Mouse (Mus musculus): ENCODE data around the gene Csnk2a1. TPM values are rescaled to one million over a fixed set of nuclear protein-coding genes. Genes with fewer than 3 reads are reported as not detected.

Csnk2a1 gene
- polyA plus RNA-seq, 1 experiment, result 47.5 TPM

GRCm38 (mm10) chr2:152321558-152321957 lies 94.9 kb downstream of the Csnk2a1 start:
- Histone ChIP-seq H3ac (ENCODE audit: control insufficient read depth, insufficient read length) (no peak overlapping the region), H3K4me2 (ENCODE audit: low read depth) (no peak overlapping the region)

GRCm38 (mm10) chr2:152322198-152322597 lies 95.6 kb downstream of the Csnk2a1 start:
- Histone ChIP-seq H3K27me3 (ENCODE audit: control insufficient read depth, insufficient read depth, insufficient read length) (no peaks in the 10 kb centered on the region), H3K4me2 (ENCODE audit: low read depth) (no peak overlapping the region), H3K36me3 (ENCODE audit: control insufficient read depth, insufficient read depth) (peaks cover 9% of the 10 kb centered on the region), H3K79me2 (ENCODE audit: control insufficient read depth, insufficient read depth) (no peaks in the 10 kb centered on the region), H3K4me3 (no peak overlapping the region), H3ac (ENCODE audit: control insufficient read depth, insufficient read length) (no peak overlapping the region)
- no peak for TF ChIP-seq MYOD1 (IDR thresholded peaks at IDR 0.05; ENCODE audit: control insufficient read depth in 1 of 3, insufficient read length in 2 of 3, low read depth in 2 of 3)
- no peak for TF ChIP-seq SRF (IDR thresholded peaks at IDR 0.05; ENCODE audit: control insufficient read depth, insufficient read length, low read depth)
- no peak for TF ChIP-seq USF1 (IDR thresholded peaks at IDR 0.05; ENCODE audit: low read depth)
- TF ChIP-seq TCF3 (IDR thresholded peaks at IDR 0.05; ENCODE audit: insufficient read length, low read depth), result no peak
- TF ChIP-seq MAX (IDR thresholded peaks at IDR 0.05; ENCODE audit: low read depth), result no peak
- TF ChIP-seq POLR2A (IDR thresholded peaks at IDR 0.05; ENCODE audit: insufficient read length, low read depth), result no peak

More at GRCm38 (mm10) chr2:152321558-152321957, 94.9 kb downstream of the Csnk2a1 start:
- TF ChIP-seq POLR2AphosphoS2 (IDR thresholded peaks at IDR 0.05; ENCODE audit: insufficient read length, low read depth) (no peak), CEBPB (IDR thresholded peaks at IDR 0.05; ENCODE audit: insufficient read depth, poor library complexity, severe bottlenecking) (no peak), USF1 (IDR thresholded peaks at IDR 0.05; ENCODE audit: low read depth) (no peak), TCF12 (IDR thresholded peaks at IDR 0.05; ENCODE audit: insufficient read depth, poor library complexity, severe bottlenecking) (peak; percentile 8), MYOD1 (IDR thresholded peaks at IDR 0.05; ENCODE audit: control insufficient read depth in 1 of 3, insufficient read length in 2 of 3, low read depth in 2 of 3) (peak in 2 of 3 experiments; percentile 84 to 94), E2F4 (IDR thresholded peaks at IDR 0.05; ENCODE audit: insufficient read depth) (no peak), TCF3 (IDR thresholded peaks at IDR 0.05; ENCODE audit: insufficient read length, low read depth) (peak; percentile 62), MYOG (IDR thresholded peaks at IDR 0.05; ENCODE audit: control insufficient read depth in 1 of 3, insufficient read depth in 1 of 3, insufficient read length in 2 of 3, low read depth in 2 of 3) (peak; percentile 53 to 95 (median 92)), POLR2A (IDR thresholded peaks at IDR 0.05; ENCODE audit: insufficient read length, low read depth) (no peak), MAX (IDR thresholded peaks at IDR 0.05; ENCODE audit: low read depth) (no peak)
- Histone ChIP-seq H3K27me3 (ENCODE audit: control insufficient read depth, insufficient read depth, insufficient read length) (no peaks in the 10 kb centered on the region), H3K79me2 (ENCODE audit: control insufficient read depth, insufficient read depth) (no peaks in the 10 kb centered on the region), H3K36me3 (ENCODE audit: control insufficient read depth, insufficient read depth) (peaks cover 9% of the 10 kb centered on the region), H3K4me3 (no peak overlapping the region)

GRCm38 (mm10) chr2:152323971-152324370 lies 97.3 kb downstream of the Csnk2a1 start:
- TF ChIP-seq POLR2A (IDR thresholded peaks at IDR 0.05; ENCODE audit: insufficient read length, low read depth) (no peak), MAX (IDR thresholded peaks at IDR 0.05; ENCODE audit: low read depth) (no peak), USF1 (IDR thresholded peaks at IDR 0.05; ENCODE audit: low read depth) (no peak), REST (IDR thresholded peaks at IDR 0.05; ENCODE audit: insufficient read depth, insufficient read length) (no peak), TCF3 (IDR thresholded peaks at IDR 0.05; ENCODE audit: insufficient read length, low read depth) (no peak), TCF12 (IDR thresholded peaks at IDR 0.05; ENCODE audit: insufficient read depth, poor library complexity, severe bottlenecking) (no peak), SRF (IDR thresholded peaks at IDR 0.05; ENCODE audit: control insufficient read depth, insufficient read length, low read depth) (no peak), E2F4 (IDR thresholded peaks at IDR 0.05; ENCODE audit: insufficient read depth) (no peak), POLR2AphosphoS2 (IDR thresholded peaks at IDR 0.05; ENCODE audit: insufficient read length, low read depth) (no peak), CEBPB (IDR thresholded peaks at IDR 0.05; ENCODE audit: insufficient read depth, poor library complexity, severe bottlenecking) (no peak), MYOG (IDR thresholded peaks at IDR 0.05; ENCODE audit: control insufficient read depth in 1 of 3, insufficient read depth in 1 of 3, insufficient read length in 2 of 3, low read depth in 2 of 3) (no peak), MYOD1 (IDR thresholded peaks at IDR 0.05; ENCODE audit: control insufficient read depth in 1 of 3, insufficient read length in 2 of 3, low read depth in 2 of 3) (no peak)
- Histone ChIP-seq H3K36me3 (ENCODE audit: control insufficient read depth, insufficient read depth) (peaks cover 9% of the 10 kb centered on the region), H3ac (ENCODE audit: control insufficient read depth, insufficient read length) (no peak overlapping the region), H3K27me3 (ENCODE audit: control insufficient read depth, insufficient read depth, insufficient read length) (no peaks in the 10 kb centered on the region), H3K4me3 (no peak overlapping the region), H3K4me2 (ENCODE audit: low read depth) (no peak overlapping the region), H3K79me2 (ENCODE audit: control insufficient read depth, insufficient read depth) (no peaks in the 10 kb centered on the region)

GRCm38 (mm10) chr2:152324842-152325241 lies 98.2 kb downstream of the Csnk2a1 start:
- H3K4me3 ChIP-seq, result no peak overlapping the region
- TF ChIP-seq E2F4 (IDR thresholded peaks at IDR 0.05; ENCODE audit: insufficient read depth), result no peak
- TF ChIP-seq TCF12 (IDR thresholded peaks at IDR 0.05; ENCODE audit: insufficient read depth, poor library complexity, severe bottlenecking), result no peak
- TF ChIP-seq MYOG (IDR thresholded peaks at IDR 0.05; ENCODE audit: control insufficient read depth in 1 of 3, insufficient read depth in 1 of 3, insufficient read length in 2 of 3, low read depth in 2 of 3), result no peak
- TF ChIP-seq CEBPB (IDR thresholded peaks at IDR 0.05; ENCODE audit: insufficient read depth, poor library complexity, severe bottlenecking), result no peak
- TF ChIP-seq MAX (IDR thresholded peaks at IDR 0.05; ENCODE audit: low read depth), result no peak
- no peak for TF ChIP-seq SRF (IDR thresholded peaks at IDR 0.05; ENCODE audit: control insufficient read depth, insufficient read length, low read depth)
- TF ChIP-seq TCF3 (IDR thresholded peaks at IDR 0.05; ENCODE audit: insufficient read length, low read depth), result no peak
- TF ChIP-seq MYOD1 (IDR thresholded peaks at IDR 0.05; ENCODE audit: control insufficient read depth in 1 of 3, insufficient read length in 2 of 3, low read depth in 2 of 3), result no peak
- TF ChIP-seq POLR2AphosphoS2 (IDR thresholded peaks at IDR 0.05; ENCODE audit: insufficient read length, low read depth), result no peak
- TF ChIP-seq POLR2A (IDR thresholded peaks at IDR 0.05; ENCODE audit: insufficient read length, low read depth), result no peak
- TF ChIP-seq REST (IDR thresholded peaks at IDR 0.05; ENCODE audit: insufficient read depth, insufficient read length), result no peak
- no peak for TF ChIP-seq USF1 (IDR thresholded peaks at IDR 0.05; ENCODE audit: low read depth)
- peaks cover 4% of the 10 kb centered on the region for H3K36me3 ChIP-seq (ENCODE audit: control insufficient read depth, insufficient read depth)
- H3ac ChIP-seq (ENCODE audit: control insufficient read depth, insufficient read length), result no peak overlapping the region
- H3K27me3 ChIP-seq (ENCODE audit: control insufficient read depth, insufficient read depth, insufficient read length), result no peaks in the 10 kb centered on the region
- H3K4me2 ChIP-seq (ENCODE audit: low read depth), result no peak overlapping the region
- H3K79me2 ChIP-seq (ENCODE audit: control insufficient read depth, insufficient read depth), result no peaks in the 10 kb centered on the region

GRCm38 (mm10) chr2:152326157-152326556 lies 99.5 kb downstream of the Csnk2a1 start:
- TF ChIP-seq MYOD1 (IDR thresholded peaks at IDR 0.05; ENCODE audit: control insufficient read depth in 1 of 3, insufficient read length in 2 of 3, low read depth in 2 of 3), result no peak
- TF ChIP-seq POLR2AphosphoS2 (IDR thresholded peaks at IDR 0.05; ENCODE audit: insufficient read length, low read depth), result no peak
- no peak for TF ChIP-seq MAX (IDR thresholded peaks at IDR 0.05; ENCODE audit: low read depth)
- no peak for TF ChIP-seq SRF (IDR thresholded peaks at IDR 0.05; ENCODE audit: control insufficient read depth, insufficient read length, low read depth)
- Histone ChIP-seq H3K79me2 (ENCODE audit: control insufficient read depth, insufficient read depth) (peaks cover 4% of the 10 kb centered on the region), H3K4me3 (no peak overlapping the region), H3ac (ENCODE audit: control insufficient read depth, insufficient read length) (no peak overlapping the region), H3K36me3 (ENCODE audit: control insufficient read depth, insufficient read depth) (peaks cover 4% of the 10 kb centered on the region), H3K27me3 (ENCODE audit: control insufficient read depth, insufficient read depth, insufficient read length) (no peaks in the 10 kb centered on the region), H3K4me2 (ENCODE audit: low read depth) (peak overlapping the region; percentile 36)
